Mouse (Mus musculus): ENCODE measurements around the gene Fetub. TPM values are rescaled to one million over a fixed set of nuclear protein-coding genes. Genes with fewer than 3 reads are reported as not detected.

Gene Fetub
- polyA plus RNA-seq, 1 experiment from 2014 or later = not detected

DNA sequence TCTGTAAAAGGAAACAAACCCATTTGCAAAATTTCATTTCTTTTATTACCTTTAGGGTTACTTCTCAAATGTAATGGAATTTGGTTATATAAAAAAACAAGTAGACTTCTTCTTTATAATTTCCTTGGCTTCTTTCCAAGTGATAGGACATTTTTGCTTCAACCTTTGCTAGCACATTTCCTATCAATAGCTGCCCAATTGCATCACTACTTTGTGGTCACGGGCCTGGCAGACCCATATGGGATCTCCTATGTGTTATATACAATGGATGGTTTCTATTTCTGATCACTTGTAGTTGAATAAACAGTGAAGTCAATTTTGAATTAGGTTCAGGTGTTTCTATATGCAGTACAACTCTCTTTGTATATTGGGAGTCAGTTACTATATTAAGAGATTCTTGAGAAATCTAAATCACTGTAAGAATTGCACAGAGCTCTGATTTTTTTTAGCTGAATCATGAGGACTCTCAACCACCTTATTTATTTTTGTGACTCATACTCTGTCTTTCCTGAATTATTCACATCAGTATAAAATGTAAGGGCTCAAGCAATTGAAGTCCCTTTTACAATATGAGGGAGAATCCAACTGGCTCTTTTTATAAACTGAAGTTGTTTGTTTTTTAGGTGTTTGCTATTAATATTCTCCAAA, 49.4 kb downstream of the Fetub start:
- H3K36me3 ChIP-seq (ENCODE audit: control insufficient read depth, insufficient read depth, low read length) = no peaks in the 10 kb centered on the region
- H3K9ac ChIP-seq (ENCODE audit: low read depth, low read length) = no peak overlapping the region
- no peaks in the 10 kb centered on the region for H3K4me1 ChIP-seq (ENCODE audit: control insufficient read depth, insufficient read depth, low read length)
- no peaks in the 10 kb centered on the region for H3K27me3 ChIP-seq (ENCODE audit: control insufficient read depth, insufficient read depth, low read length)
- 69% methylated on average over 1 of the region's 1 CpGs for WGBS
- H3K27ac ChIP-seq (ENCODE audit: low read depth, low read length) = no peak overlapping the region
- no peaks in the 10 kb centered on the region for H3K9me3 ChIP-seq (ENCODE audit: control insufficient read depth, low read length)
- H3K4me2 ChIP-seq (replicated peaks; ENCODE audit: low read depth, low read length) = no peak overlapping the region
- ATAC-seq (ENCODE audit: low FRiP score, low TSS enrichment) = no peak
- no peak overlapping the region for H3K4me3 ChIP-seq (ENCODE audit: low read length)

Other genes with a start within 250 kb of the Fetub start
- gene Crygs, start 106.8 kb upstream of the Fetub start, polyA plus RNA-seq (2014; fragmentation: Nextera tagmentation; extraction: Ambion mirVana) = 0.26 TPM in 1 of 2 replicates, not detected in the other
- gene Tbccd1, start 60.7 kb upstream of the Fetub start, polyA plus RNA-seq (2014; fragmentation: Nextera tagmentation; extraction: Ambion mirVana) = 25.3 and 36.0 TPM in 2 replicates
- gene Dnajb11, start 60.5 kb upstream of the Fetub start, polyA plus RNA-seq (2014; fragmentation: Nextera tagmentation; extraction: Ambion mirVana) = 73.6 and 112 TPM in 2 replicates
- gene Ahsg, start 27.1 kb upstream of the Fetub start, polyA plus RNA-seq (2014; fragmentation: Nextera tagmentation; extraction: Ambion mirVana) = 0.31 and 1.1 TPM in 2 replicates
- gene Hrg, start 32.7 kb downstream of the Fetub start, polyA plus RNA-seq (2014; fragmentation: Nextera tagmentation; extraction: Ambion mirVana) = not detected in 2 replicates
- gene Kng2, start 111.1 kb downstream of the Fetub start, polyA plus RNA-seq (2014; fragmentation: Nextera tagmentation; extraction: Ambion mirVana) = 1.4 and 2.5 TPM in 2 replicates
- 0.20 and 0.49 TPM in 2 replicates for gene Kng1, start 139.5 kb downstream of the Fetub start, polyA plus RNA-seq (2014; fragmentation: Nextera tagmentation; extraction: Ambion mirVana)
- gene Eif4a2, start 189.1 kb downstream of the Fetub start, polyA plus RNA-seq (2014; fragmentation: Nextera tagmentation; extraction: Ambion mirVana) = 215 and 226 TPM in 2 replicates
- 146 and 188 TPM in 2 replicates for gene Rfc4, start 209.4 kb downstream of the Fetub start, polyA plus RNA-seq (2014; fragmentation: Nextera tagmentation; extraction: Ambion mirVana)
- gene Adipoq, start 228.2 kb downstream of the Fetub start, polyA plus RNA-seq (2014; fragmentation: Nextera tagmentation; extraction: Ambion mirVana) = not detected in 2 replicates